Mouse (Mus musculus) stomach, adult 2 months (tissue): ENCODE data around the gene Tprgl. TPM values are rescaled to one million over a fixed set of nuclear protein-coding genes. Genes with fewer than 3 reads are reported as not detected.

Experiments used
- polyA plus RNA-seq: library from polyadenylated mRNA; depleted of rRNA; stranded (reverse); fragments of >200 nt; gene quantifications from 2 replicates; pipeline ENCODE4 v1.2.3, GENCODE M21; 2012; rRNA removed

Gene Tprgl
- polyA plus RNA-seq: 73.7 and 93.7 TPM in 2 replicates

DNA sequence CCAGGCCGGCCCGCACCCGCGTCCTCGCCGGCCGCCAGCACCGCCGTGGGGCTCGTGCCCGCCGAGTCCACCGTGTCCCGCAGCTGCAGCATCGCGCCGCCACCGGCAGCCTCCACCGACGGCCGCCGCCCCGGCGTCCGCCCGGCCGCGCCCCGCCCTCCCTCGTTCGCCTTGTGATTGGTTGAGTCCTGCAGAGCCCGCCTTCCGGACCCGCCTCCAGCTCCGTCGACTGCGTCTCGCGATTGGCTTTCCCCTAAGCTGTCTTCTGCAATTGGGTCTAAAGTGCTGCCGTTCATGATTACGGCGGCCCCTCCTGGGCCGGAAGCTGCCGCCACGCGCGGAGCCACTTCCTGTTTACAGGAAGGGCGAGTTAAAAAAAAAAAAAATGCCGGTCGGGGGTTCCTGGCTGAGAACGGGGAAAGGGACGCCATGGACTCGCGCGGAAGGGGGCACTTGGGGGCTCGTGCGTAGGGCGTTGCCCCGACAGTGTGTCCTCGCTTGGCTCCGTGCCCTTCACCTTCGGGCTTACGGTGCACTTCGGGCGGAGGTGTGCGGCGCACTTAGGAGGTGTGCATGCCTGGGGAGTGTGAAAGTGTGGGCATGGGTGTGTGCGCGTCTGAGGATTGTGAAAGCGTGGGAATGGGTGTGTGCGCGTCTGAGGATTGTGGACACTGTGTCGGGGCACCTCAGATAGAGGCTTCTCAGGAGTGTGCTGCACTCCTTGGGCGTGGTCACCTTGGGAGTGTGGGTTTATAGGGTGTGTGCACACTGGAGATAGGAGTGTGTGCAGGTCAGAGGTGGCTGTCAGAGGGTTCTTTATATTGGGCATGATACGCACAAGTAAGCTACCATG, at the start of gene Tprgl:
TSS of gene Tprgl (minus strand) at position 129 of the 853 bp plus-strand sequence.

DNA sequence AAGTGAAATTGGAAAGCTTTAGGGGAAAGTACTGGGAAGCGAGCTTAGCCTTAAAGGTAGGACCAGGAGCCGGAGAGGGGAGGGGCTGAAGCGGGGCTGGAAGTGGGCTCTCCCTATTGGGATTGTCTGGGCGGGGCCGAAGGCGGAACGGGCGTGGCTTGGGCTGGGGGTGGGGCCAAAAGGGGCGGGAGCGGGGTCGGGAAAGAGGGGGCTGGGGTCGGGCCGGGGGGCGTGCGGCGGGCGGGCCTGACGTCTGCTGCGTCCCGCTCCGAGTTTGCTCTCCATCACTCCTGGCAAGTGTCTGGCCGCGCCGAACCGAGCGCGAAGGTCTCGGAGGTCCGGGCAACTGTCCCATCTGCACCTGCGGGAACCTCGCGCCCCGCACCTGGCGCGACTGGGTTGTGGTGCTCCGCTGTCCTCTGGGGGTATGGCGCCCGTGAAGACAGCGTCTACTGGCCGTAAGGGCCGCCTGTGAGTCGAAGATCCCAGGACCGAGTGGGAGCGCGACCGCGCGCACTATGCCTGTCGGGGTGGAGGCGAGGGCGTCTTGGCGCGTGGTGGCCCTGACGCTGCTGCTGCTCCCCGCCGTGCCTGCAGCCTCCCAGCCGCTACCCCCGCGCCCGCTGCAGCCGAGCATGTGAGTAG, 10.2 kb upstream of the Tprgl start, which contains the start of gene Megf6:
TSS of gene Megf6 (plus strand) at position 225 of the 645 bp plus-strand sequence.

DNA sequence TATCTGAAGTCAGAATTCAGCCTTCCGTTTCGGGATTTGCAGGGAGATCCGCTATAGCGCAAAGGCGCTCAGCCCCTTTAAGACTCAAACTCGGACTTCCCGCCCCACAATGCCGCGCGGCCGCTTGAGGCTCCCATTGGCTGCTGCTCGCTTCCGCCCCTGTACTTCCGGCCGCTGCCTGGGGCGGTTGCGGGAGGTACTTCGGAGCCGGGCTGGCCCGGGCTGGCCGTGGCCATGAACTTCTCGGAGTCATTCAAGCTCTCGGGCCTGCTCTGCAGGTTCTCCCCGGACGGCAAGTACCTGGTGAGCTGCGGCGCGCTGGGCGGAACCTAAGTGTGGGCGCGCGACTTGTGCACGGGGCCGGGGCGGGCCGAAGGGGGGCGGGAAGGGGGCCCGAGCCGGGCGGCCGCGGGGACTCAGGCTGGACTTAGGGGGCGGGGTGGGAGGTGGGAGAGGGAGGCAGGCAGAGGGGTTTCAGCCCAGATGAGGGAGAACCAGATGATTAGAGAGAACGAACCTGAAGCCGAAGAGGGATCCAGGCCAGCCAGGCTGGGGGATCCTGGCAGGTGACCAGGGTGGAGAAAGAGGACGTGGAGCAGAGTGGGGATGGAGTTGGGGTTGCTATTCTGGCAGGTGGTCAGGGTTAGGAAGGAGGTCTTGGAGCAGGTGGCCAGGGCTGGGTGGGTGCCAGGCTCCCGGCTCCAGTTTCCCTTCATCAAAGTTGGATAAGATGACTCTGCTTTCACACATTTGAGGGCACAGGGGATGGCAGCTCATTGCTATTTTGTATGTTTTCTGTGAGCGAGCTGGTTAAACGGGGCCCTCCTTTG, 18.0 kb downstream of the Tprgl start, which contains the start of gene Wrap73:
TSS of gene Wrap73 (plus strand) at position 162 of the 830 bp plus-strand sequence.

GRCm38 (mm10) chr4:154140182-154140212, 20.5 kb downstream of the Tprgl start, which contains the start of gene Trp73:
TSS of gene Trp73 (minus strand) at chr4:154140208.

Other genes with a start within 250 kb of the Tprgl start
- 22.0 and 31.1 TPM in 2 replicates for gene A430005L14Rik, start 203.4 kb downstream of the Tprgl start, polyA plus RNA-seq
- gene Dffb, start 185.5 kb downstream of the Tprgl start, polyA plus RNA-seq: 4.2 and 5.3 TPM in 2 replicates
- gene Cep104, start 185.5 kb downstream of the Tprgl start, polyA plus RNA-seq: 5.3 and 5.5 TPM in 2 replicates
- 25.4 and 35.3 TPM in 2 replicates for gene Lrrc47, start 148.9 kb downstream of the Tprgl start, polyA plus RNA-seq
- 19.0 and 23.7 TPM in 2 replicates for gene Smim1, start 134.4 kb downstream of the Tprgl start, polyA plus RNA-seq
- not detected in 2 replicates for gene Ccdc27, start 118.0 kb downstream of the Tprgl start, polyA plus RNA-seq
- gene Trp73, start 20.5 kb downstream of the Tprgl start, polyA plus RNA-seq: 0.57 and 1.0 TPM in 2 replicates
- 13.1 and 13.3 TPM in 2 replicates for gene Wrap73, start 18.3 kb downstream of the Tprgl start, polyA plus RNA-seq
- gene Megf6, start 10.1 kb upstream of the Tprgl start, polyA plus RNA-seq: 9.5 and 11.1 TPM in 2 replicates
- gene Arhgef16, start 141.0 kb upstream of the Tprgl start, polyA plus RNA-seq: 46.9 and 47.0 TPM in 2 replicates
- gene B230104I21Rik, start 175.5 kb upstream of the Tprgl start, polyA plus RNA-seq: not detected in 2 replicates